Mouse (Mus musculus) cortical plate, adult 2 months (tissue): Measurements from ENCODE around the gene Tmprss9.

ENCODE experiments used
- CTCF ChIP-seq: fragments of 200-500 bp; IDR thresholded peaks from 2 replicates; pipeline ENCODE4 v1.5.1; 2011; ENCODE audit warnings: mild to moderate bottlenecking, control low read depth, low read length; ENCODE audit not compliant: insufficient read depth; ENCODE audit errors: extremely low read depth
- POLR2A ChIP-seq: fragments of 200-500 bp; IDR thresholded peaks from 2 replicates; pipeline ENCODE4 v1.6.1; 2011; ENCODE audit warnings: mild to moderate bottlenecking, low read length, control low read depth; ENCODE audit not compliant: insufficient read depth; ENCODE audit errors: extremely low read depth

DNA sequence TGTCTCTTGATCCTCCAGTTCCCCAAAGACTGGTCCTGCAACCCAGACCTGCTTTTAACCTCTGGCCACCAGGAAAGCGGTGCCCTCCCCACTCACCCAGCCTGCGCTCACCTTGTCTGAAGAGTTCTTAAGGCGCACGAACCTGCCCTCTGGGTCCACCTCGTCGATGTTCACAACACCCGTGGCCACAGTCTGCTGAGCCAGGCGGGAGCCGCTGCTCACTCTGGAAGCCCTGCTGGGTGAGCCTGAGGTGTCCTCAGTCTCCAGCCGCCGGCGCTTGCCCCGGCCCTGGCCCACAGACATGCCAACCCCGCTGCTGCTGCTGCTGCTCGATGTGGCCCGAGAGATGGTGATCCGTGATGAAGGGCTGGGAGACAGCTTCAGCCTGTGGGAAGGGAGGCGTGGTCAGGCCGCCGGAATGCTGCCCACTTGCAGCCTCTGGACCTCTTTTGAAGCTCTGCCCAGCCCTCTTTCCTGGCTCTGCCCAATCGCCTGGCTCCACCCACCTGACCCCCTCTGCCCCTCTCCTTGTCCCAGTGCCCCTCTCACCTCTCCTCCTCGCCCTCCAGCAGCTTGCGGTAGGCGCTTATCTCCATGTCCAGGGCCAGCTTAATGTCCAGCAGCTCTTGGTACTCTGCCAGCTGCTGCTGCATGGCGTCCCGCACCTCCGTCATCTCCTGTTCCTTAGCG lies 32.5 kb downstream of the Tmprss9 start:
- TF ChIP-seq POLR2A: no peak
- no peak for TF ChIP-seq CTCF
